Mouse (Mus musculus): ENCODE measurements around the gene Irf2. TPM values are rescaled to one million over a fixed set of nuclear protein-coding genes. Genes with fewer than 3 reads are reported as not detected.

Gene Irf2
- total RNA-seq, 2 experiments from 2014 or later, result 52.1 to 89.5 TPM

DNA sequence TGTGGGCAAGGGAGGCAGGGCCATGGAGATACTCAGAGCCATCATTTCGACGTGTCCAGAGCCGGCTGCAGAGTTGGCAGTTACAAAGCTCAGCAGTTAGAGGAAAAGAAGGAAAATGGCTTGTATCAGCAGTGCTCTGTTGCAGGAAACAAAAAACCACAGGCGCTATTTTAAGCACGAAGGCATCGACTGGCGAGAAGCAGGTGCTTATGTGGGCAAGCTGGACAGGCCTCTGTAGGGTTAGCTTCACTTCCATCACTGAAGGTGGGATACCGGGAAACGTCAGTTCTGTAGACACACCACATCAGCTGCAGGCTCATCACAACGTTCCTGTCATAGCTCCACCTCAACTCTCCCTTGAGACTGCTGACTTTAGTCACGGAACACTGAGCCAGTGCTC is 112.8 kb downstream of the Irf2 start:
- ATAC-seq (replicated peaks; ENCODE audit: low FRiP score, poor library complexity, severe bottlenecking), result no peak

DNA sequence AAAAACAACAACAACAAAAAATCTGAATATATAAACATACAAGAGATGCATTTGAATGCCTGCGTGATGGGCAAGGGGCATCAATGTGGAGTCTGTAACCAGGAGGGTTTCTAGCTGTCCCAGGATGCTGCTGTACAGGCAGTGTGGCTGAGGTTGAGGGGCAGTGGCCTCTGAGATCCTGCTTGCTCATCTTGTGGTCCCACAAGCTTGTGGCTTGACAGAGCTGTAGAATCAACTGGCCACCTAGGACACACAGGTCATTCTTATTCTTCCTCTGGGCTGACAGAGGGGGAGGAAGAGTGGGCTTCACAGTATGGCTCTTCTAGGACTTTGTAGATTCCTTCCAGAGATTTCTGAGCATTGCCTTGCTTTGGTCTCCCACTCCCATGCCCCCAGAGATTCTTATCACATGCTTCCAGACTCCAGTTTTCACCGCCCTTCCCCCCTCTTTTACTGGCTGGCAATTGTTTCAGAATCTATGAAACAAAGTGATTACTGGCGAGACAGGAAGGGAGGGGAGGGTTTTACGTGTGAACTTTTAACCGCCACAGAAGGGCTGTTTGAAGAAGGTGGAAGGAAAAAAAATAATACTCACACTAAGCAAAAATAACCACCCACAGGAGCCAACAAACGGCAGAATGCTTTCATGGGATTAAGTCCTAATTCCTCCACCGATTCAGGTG is 119.8 kb downstream of the Irf2 start:
- ATAC-seq (replicated peaks; ENCODE audit: low FRiP score, poor library complexity, severe bottlenecking), result no peak

DNA sequence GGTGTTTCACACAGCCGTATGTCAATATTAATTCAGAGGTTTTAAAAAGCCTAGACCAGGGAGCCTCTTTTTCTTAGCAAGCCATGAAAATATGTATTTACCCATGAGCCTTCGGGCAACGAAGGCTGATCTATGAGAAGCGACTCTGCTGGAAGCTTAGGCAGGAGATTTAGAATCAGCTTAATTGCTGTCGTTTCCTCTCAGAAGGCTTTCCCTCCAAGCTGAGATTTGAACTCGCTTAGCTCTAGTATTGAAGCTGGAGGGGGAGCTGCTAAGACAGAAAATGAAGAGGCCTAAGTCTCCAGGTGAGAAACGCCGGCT is 120.3 kb downstream of the Irf2 start:
- ATAC-seq (replicated peaks; ENCODE audit: low FRiP score, poor library complexity, severe bottlenecking), result no peak

DNA sequence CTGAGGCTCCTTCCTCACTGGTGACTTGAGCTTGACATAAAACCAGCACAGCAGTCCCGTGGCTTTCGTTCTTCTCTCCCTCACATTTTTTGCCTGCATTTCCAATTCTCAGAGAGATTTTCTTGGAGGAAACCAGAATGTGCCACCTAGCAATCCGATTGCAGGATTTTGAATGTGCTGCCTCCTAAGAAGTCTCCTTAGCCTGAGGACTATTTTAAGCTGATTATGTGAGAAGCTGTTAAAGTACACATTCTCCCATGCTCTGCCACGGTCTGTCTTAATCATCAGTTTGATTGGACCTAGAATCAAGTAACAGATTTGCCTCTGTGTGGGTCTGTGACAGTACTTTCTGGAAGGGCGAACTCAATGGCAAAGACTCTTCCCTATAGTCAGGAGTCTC is 123.0 kb downstream of the Irf2 start:
- ATAC-seq (replicated peaks; ENCODE audit: low FRiP score, poor library complexity, severe bottlenecking), result no peak

DNA sequence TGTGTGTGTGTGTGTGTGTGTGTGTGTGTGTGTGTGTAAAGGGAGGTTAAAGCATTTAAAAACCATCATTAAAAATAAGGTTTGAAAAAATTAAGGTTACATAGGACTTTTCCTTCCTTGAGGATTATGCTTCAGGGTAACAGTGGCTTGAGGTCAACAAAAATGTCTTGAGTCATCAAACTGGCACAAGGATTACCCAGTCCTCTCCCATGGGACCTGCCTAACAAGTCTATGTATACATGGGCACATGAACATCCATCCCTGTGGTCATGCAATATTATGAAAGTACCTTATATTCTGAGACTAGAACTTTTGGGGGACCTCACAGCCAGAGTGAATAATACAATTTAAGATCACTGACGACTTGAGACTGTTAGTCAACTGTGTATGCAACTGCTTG is 125.9 kb downstream of the Irf2 start:
- no peak for ATAC-seq (replicated peaks; ENCODE audit: low FRiP score, poor library complexity, severe bottlenecking)

DNA sequence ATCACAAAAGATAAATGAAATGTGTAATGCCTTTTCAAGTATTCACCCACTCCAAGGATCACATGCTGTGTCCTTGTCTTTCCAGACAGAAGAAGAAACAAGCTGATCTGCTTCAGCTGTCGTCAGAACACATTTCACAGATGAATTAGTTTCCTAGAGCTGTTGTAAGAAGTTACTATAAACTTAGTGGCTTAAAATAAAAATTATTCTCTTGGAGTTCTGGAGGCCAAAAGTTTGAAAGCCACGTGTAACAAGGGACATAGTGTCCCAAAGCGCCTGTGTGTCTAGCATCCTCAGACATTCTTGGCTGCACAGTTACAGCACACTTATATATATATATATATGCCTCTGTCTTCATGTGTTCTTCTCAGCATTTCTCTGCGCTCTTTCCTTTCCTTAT is 127.9 kb downstream of the Irf2 start:
- ATAC-seq (replicated peaks; ENCODE audit: low FRiP score, poor library complexity, severe bottlenecking), result no peak

DNA sequence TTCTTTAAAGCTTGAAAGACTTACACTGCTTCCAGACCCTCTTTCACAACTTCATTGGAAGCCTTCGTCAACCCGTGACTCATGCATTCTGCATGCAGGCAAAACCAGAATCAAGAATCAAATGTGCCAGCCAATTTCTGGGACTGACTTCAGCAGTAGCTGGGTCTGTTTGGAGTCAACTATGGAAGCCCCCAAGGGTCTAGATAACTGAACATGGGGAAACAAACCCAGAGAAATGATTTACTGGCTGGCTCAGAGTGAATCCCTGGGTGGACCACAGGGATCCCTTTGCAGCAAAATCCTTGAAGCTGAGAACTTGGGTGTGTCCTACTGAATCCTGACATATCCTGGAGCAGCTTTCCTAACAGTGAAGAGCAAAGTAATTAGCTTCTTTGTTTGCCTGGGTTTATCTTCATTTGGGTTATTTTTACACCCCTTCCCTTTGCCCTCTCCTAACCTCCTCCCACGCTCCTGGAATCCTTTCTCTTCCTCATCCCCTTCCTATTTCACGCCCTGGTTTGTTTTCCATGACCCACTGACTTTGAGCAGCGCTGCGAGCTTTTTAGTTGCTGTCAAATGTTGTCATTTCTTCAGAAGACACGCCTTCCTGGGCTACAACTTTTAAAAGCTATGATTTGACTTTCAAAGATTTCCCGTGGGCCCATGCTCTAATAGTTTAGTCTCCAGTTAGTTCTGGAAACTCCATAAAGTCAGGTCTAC is 129.0 kb downstream of the Irf2 start:
- no peak for ATAC-seq (replicated peaks; ENCODE audit: low FRiP score, poor library complexity, severe bottlenecking)

DNA sequence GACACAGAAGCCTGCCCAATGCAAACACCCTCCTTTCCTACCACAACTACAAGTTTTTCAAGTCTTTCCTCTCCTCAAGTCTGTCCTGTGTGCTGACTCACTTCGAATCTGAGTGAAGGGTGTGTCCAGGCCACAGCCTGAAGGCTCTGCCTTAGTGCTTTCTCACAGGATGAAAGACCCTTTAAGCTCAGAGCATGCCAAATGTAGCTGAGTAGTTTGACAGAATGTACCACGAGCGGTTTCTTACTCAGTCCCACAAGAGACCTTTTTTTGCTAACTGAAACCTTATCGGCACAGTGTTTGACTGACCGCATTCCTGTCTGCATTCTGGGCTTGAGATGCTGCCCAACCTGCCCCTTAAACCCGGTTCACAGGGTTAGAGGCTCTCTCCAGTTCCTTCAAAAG is 130.0 kb downstream of the Irf2 start:
- no peak for ATAC-seq (replicated peaks; ENCODE audit: low FRiP score, poor library complexity, severe bottlenecking)

DNA sequence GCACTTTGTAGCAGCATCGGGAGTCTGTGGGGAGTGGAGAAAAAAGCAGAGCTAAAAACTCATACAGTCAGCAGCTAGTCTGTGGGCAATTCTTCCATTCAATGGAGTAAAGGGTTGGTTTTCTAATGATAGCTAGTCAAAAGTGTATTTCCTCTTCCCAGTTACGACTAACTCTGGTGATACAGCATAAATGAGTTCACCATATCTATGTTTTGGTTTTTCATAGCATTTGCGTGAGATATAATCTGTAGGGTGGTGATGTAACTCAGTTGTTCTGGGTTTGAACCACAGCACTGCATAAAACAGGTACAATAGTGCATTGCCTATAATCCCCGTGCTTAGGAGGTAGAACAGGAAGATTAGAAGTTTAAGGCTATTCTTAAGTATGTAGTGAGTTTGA is 131.6 kb downstream of the Irf2 start:
- ATAC-seq (replicated peaks; ENCODE audit: low FRiP score, poor library complexity, severe bottlenecking), result no peak

DNA sequence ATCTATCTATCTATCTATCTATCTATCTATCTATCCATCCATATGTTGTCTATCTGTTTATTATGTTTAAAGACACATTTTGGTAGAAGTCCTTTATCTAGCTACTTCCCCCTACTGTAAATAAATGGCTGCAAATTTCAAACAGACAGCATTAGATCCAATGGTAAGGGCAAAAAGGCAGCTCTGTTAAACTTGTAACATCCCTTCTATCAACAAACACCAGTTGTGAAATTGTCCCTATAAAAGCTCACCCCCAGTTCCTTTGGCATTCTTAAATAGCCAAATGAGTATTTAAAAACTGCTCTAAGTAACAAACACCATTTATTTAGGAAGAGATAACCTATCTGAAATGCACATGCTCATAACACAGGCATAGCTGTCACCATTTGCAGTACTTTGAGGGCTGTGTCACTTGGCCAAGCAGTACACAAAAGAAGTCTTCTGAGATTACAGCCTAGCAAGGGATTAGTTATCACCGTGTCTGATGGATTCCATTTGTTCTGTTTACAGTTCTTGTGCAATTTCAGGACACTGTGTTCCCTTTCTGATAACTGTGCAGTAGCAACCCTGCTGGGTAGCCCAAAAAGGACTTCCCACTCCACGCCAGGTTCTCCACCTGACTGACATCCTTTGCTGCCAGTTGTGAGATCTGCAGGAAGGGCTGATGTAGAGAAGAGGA is 136.2 kb downstream of the Irf2 start:
- ATAC-seq (replicated peaks; ENCODE audit: low FRiP score, poor library complexity, severe bottlenecking), result no peak

DNA sequence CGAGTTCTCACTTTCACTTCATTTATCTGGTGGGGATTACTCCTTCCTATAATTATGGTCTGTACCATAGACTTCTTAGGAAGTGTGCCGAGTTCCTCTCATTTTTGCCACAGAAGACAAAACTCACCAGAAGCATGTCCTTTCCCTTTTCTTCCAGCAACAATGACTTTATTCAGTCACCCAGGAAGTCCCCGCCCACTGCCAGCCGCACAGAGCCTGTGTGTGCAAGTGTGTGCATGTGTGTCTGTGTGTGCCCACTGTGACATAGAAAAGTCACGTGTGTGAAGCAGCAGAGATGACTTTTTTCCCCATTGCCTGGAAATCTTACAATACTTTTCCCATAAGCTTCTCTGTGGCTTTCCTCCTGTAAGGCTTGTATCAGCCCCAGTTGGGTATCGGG is 141.8 kb downstream of the Irf2 start:
- ATAC-seq (replicated peaks; ENCODE audit: low FRiP score, poor library complexity, severe bottlenecking), result no peak

DNA sequence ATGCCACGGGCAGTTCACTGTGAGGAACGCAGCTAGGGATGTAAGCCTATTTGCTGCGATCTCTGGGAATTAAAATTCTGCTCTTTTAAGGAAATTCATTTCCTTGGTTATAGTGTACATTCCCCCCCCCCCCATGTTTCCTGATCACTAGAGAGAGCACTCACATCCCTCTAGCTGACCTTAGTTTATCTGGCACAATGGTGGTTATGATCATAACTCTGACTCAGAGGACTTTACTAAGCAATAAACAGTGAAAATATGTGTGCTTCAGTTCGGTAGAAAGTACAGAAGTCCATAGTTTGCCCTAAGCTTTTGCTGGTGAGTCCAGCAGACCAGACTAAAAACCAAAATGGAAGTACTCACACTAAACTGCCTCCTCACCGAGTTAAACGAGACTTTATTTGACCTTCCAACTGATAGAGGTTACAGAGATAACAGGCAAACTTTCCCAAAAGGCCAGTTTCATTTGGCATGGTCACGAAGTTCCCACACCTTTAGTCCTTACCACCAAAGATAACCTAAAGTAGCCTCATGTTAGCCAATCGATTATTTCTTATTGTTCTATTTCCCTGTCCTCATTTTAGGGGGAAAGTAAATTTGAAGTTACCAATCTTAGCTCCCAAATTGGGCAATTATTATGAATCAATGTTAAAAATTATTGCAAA is 142.4 kb downstream of the Irf2 start:
- ATAC-seq (replicated peaks; ENCODE audit: low FRiP score, poor library complexity, severe bottlenecking), result no peak

DNA sequence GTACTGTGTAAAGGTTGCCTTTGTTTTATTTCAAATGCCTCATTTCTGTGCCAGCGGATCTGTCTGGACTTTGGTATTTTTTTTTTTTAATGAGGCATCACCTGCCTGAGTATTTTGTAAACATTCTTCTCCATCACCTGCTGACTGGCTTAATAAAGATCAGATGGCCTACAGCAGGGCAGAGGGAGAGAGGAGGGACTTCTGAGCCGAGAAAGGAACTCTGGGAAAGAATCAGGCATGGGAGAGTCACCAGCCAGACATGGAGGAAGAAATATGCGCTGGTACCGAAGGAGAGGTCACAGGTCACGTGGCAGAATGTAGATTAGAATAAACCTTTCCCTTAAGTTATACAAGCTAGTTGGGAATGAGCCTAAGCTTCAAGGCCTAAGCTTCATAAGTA is 143.2 kb downstream of the Irf2 start:
- ATAC-seq (replicated peaks; ENCODE audit: low FRiP score, poor library complexity, severe bottlenecking), result no peak

DNA sequence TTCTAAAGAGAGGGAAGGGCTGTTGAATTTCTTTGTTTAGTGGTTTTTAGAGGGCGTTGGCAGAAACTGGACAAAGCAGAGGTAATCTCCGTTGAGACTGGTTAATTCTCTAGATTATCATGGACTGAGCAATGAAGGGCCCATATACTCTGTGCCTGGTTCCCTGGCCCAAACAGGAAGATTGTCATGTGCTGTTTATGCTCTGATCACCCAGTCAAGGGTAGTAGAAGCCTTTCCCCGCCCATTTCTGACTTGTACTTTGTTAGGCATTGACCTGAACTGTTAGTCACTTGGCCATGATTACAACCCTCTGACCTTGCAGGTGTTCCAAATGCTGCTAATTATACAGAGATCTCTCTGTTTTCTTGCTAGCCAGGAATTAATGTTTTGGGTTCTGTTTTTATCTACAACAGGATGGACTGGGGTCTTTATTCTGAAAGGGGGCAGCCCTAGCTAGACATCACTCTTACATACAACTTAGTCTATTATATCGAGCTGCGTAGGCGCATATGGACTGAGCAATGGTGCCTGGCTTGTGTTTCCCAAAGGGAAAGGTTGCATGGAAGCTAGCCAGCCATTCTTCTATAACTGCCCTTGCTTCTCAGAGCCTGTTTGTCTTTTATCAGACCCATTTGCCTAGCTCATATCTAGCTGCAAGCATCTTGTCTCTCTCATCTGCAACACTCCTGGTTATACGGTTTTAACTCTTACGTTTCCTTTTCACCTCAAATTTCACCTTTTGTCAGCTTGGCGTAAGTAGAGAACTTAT is 143.9 kb downstream of the Irf2 start:
- no peak for ATAC-seq (replicated peaks; ENCODE audit: low FRiP score, poor library complexity, severe bottlenecking)

DNA sequence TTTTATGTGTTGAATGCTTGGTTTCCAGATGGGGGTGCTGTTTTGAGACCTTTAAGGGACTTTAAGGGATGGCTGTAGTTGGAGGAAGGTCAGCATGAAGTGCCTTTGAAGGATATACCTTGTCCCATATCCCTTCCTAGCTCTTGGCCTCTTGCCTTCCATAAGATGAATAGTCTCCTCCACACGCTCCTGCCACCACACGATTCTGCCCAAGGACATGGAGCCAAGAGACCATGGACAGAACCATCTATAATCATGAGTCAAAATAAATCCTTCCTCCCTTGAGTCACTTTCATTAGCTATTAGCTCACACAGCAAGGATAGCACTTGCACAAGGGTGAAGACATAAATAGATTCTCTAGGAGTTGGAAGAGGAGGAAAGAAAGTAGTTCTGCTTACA is 146.3 kb downstream of the Irf2 start:
- no peak for ATAC-seq (replicated peaks; ENCODE audit: low FRiP score, poor library complexity, severe bottlenecking)

DNA sequence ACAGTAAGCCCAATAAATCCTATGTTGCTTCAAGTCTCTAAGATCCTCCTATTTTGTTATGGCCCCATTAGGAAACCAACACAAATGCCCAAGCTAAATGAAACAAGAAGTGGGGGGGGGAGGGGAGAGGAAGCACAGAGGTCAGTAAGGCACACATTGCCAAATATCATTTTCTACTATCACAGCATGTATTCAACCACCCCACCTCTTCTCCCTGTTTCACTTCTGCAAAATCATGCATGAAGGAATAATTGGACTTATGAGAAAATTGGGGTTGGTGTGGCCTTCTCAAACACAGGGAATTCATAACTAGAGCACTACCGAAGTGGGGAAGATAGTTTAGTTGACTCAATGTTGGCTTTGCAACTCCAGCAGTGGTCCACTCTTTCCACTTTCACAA is 146.7 kb downstream of the Irf2 start:
- ATAC-seq (replicated peaks; ENCODE audit: low FRiP score, poor library complexity, severe bottlenecking), result no peak

DNA sequence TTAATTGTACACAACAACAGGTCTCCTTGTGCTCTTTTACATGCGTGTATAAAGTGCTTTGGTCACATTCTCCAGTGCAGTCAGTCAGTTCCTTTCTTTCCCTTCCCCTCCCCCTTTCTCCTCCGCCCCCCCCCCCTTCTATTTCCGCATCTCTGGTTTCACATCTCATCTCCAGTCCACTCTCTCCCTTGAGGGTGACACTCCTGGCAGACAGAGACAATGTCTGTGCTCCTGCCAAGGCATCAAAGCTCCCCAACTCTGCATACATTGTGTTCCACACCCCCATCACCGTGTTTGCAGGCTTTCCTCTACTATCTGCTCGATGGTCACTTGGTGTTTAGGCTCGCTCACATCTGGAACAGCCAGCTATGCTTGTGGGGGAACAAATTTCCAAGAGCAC is 147.9 kb downstream of the Irf2 start:
- ATAC-seq (replicated peaks; ENCODE audit: low FRiP score, poor library complexity, severe bottlenecking), result no peak

DNA sequence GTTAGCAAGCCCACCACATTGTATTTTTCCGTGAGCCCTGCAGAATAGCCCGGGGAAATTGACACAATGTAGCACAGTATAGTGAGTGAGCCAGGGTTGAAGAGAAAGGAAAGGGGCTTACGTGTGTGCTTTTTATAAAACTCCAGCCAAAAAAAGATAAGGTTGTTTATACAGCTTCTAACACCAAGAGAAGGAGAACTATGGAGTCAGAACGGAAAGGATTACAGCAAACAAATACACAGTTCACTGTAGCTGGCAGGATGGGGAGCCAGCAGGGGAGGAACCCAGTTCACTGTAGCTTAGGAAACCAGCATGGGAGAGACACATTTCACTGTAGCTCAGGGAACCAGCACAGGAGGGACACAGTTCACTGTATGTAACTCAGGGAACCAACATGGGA is 149.0 kb downstream of the Irf2 start:
- no peak for ATAC-seq (replicated peaks; ENCODE audit: low FRiP score, poor library complexity, severe bottlenecking)

DNA sequence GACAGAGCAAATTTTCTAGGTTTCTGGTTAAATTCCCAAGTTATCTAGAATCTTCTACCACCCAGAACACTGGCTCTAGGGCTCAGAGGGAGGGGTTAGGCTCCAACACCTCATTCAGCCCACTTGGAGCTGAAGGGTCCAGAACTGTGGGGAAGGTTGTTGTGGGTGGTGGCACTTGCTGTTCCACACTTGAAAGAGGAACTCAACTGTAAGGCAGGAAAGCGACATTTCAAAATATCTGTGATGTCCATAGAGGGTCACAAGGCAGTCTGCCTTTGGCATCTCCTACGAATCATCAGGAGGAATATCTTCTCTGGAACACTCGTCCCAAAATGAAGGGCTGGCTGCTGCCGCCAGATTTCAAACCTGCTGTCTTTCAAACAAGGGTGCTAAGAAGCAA is 150.7 kb downstream of the Irf2 start:
- ATAC-seq (replicated peaks; ENCODE audit: low FRiP score, poor library complexity, severe bottlenecking), result no peak
